Mouse (Mus musculus): ENCODE data around the gene Pak7.
A peak's percentile ranks its signal among the peaks of the same experiment; 100 is the strongest.

Gene Pak7

GRCm38 (mm10) chr2:136150752-136151151 is 237.0 kb downstream of the Pak7 start:
- DNase-seq, result no peak

GRCm38 (mm10) chr2:136149530-136149929 is 238.2 kb downstream of the Pak7 start:
- DNase-seq, result no peak

- DNase-seq, result peak; percentile 33 to 67
Observed at GRCm38 (mm10) chr2:136148999-136149398, 238.8 kb downstream of the Pak7 start.

GRCm38 (mm10) chr2:136140807-136141206 is 247.0 kb downstream of the Pak7 start:
- no peak for DNase-seq

GRCm38 (mm10) chr2:136139159-136140069 is 248.4 kb downstream of the Pak7 start:
- DNase-seq, result peak in 1 of 2 experiments; percentile 13

GRCm38 (mm10) chr2:136138451-136138850 is 249.3 kb downstream of the Pak7 start:
- DNase-seq, result no peak

- peak; percentile 34 to 63 for DNase-seq
Observed at GRCm38 (mm10) chr2:136121867-136122266, 265.9 kb downstream of the Pak7 start.

GRCm38 (mm10) chr2:136118006-136118405 is 269.8 kb downstream of the Pak7 start:
- no peak for DNase-seq

- DNase-seq, result no peak
Observed at GRCm38 (mm10) chr2:136113374-136113773, 274.4 kb downstream of the Pak7 start.

- no peak for DNase-seq
Observed at GRCm38 (mm10) chr2:136109038-136109363, 278.8 kb downstream of the Pak7 start.

- DNase-seq, result no peak
Observed at GRCm38 (mm10) chr2:136108124-136109037, 279.4 kb downstream of the Pak7 start.

GRCm38 (mm10) chr2:136107597-136107996 is 280.2 kb downstream of the Pak7 start:
- no peak for DNase-seq

- DNase-seq, result no peak
Observed at GRCm38 (mm10) chr2:136097143-136097542, 290.6 kb downstream of the Pak7 start.

GRCm38 (mm10) chr2:136095978-136096377 is 291.8 kb downstream of the Pak7 start:
- no peak for DNase-seq

- DNase-seq, result no peak
Observed at GRCm38 (mm10) chr2:136064356-136064755, 323.4 kb downstream of the Pak7 start.

GRCm38 (mm10) chr2:136059029-136059669 is 328.6 kb downstream of the Pak7 start:
- no peak for DNase-seq

- no peak for DNase-seq
Observed at GRCm38 (mm10) chr2:136058398-136058797, 329.4 kb downstream of the Pak7 start.

- peak in 1 of 2 experiments; percentile 7 for DNase-seq
Observed at GRCm38 (mm10) chr2:136057861-136058331, 329.9 kb downstream of the Pak7 start.

GRCm38 (mm10) chr2:136051688-136052289 is 336.0 kb downstream of the Pak7 start, which contains the start of gene Lamp5:
Gene Lamp5 (plus strand): TSS chr2:136052239.
- DNase-seq, result no peak

- DNase-seq, result no peak
Observed at GRCm38 (mm10) chr2:136050793-136051615, 336.8 kb downstream of the Pak7 start.

- DNase-seq, result no peak
Observed at GRCm38 (mm10) chr2:136048464-136048863, 339.3 kb downstream of the Pak7 start.
